Mouse (Mus musculus): ENCODE measurements at regions not wholly inside any gene's neighbourhood (a gene's known extent, or its start where the extent isn't known, plus 50 kb on each side); places are given as distances from the start of the nearest gene placed in this dataset.
A peak's percentile ranks its signal among the peaks of the same experiment; 100 is the strongest.

DNA sequence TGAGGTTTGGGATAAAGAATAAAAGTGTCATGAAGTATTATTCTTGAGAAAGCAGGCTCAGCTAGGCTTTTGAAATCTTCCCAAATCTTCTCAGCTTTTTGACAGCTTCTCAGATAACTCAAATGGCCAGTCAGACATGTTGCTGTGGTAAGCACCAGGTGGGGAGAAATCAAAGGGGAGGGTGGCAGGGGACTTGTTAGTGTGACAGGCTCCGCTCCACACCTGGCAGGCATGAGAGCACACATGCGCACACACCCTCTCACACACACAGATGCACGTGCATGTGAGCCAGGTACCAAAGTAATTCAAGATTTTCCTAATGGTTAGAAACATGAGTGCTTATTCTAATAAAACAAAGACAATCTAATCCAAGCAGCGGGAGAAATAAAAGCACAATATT is 236.1 kb downstream of the 1700129C05Rik start:
- 77% methylated on average over 4 of the region's 4 CpGs for WGBS
- no peak for DNase-seq (ENCODE audit: low spot score)
- H3K4me3 ChIP-seq (replicated peaks; ENCODE audit: low read length), result no peak overlapping the region
- H3K9me3 ChIP-seq (ENCODE audit: control insufficient read depth, low read length), result no peaks in the 10 kb centered on the region
- H3K4me1 ChIP-seq (replicated peaks; ENCODE audit: control insufficient read depth, insufficient read depth, low read length), result no peaks in the 10 kb centered on the region
- no peaks in the 10 kb centered on the region for H3K27me3 ChIP-seq (ENCODE audit: control insufficient read depth, insufficient read depth, low read length)
- ATAC-seq (ENCODE audit: low FRiP score), result no peak
- no peak overlapping the region for H3K4me2 ChIP-seq (replicated peaks)
- no peak overlapping the region for H3K27ac ChIP-seq
- H3K9ac ChIP-seq, result no peak overlapping the region
- H3K36me3 ChIP-seq (replicated peaks; ENCODE audit: control insufficient read depth, insufficient read depth), result no peaks in the 10 kb centered on the region

DNA sequence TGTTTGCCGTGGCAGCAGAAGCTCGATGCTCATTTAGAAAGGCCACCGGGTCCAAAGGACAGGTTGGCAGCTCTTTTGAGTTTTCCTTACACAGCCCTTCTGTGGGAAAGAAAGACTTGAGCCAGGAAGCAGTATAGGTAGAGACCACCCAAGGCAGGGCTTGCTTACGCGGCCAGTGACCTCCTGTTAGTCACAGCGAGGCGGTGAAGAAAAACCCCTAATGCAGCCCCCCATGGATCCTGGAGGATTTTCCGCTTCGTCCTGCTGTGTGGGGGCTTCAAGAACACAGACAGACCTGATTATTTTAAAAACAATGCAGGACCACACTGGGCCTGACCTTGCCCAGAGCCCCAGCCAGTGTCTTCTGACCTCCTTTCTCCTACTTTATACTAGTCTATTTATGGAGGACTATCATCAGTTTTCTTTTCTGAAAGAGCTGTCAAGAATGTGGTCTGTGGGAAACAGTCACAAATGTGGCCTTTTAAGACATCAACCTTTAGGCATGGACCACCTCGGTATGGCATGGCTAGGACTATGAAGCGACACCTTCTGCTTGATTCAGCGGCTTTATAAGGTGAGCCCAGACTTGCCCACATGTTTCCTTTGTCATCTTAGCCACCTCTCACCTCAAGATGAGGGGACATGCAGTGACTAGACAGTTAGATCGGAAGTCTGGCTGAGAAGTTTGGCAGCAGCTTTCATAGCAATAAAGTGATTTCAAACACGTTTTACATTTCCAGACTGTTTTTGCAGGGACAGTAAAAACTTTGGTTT is 274.3 kb downstream of the 1700129C05Rik start:
- H3K4me3 ChIP-seq (replicated peaks; ENCODE audit: low read length), result no peak overlapping the region
- H3K27me3 ChIP-seq (ENCODE audit: control insufficient read depth, insufficient read depth, low read length), result no peaks in the 10 kb centered on the region
- H3K4me2 ChIP-seq (replicated peaks), result peak overlapping the region; percentile 41
- WGBS, result 17% methylated on average over 14 of the region's 14 CpGs
- H3K9me3 ChIP-seq (ENCODE audit: control insufficient read depth, low read length), result no peaks in the 10 kb centered on the region
- no peak overlapping the region for H3K27ac ChIP-seq
- peaks cover 10% of the 10 kb centered on the region for H3K4me1 ChIP-seq (replicated peaks; ENCODE audit: control insufficient read depth, insufficient read depth, low read length)
- no peak for DNase-seq (ENCODE audit: low spot score)
- no peaks in the 10 kb centered on the region for H3K36me3 ChIP-seq (replicated peaks; ENCODE audit: control insufficient read depth, insufficient read depth)
- peak overlapping the region; percentile 21; the same call in 1 of the 2 replicates for H3K9ac ChIP-seq
- ATAC-seq (ENCODE audit: low FRiP score), result no peak

DNA sequence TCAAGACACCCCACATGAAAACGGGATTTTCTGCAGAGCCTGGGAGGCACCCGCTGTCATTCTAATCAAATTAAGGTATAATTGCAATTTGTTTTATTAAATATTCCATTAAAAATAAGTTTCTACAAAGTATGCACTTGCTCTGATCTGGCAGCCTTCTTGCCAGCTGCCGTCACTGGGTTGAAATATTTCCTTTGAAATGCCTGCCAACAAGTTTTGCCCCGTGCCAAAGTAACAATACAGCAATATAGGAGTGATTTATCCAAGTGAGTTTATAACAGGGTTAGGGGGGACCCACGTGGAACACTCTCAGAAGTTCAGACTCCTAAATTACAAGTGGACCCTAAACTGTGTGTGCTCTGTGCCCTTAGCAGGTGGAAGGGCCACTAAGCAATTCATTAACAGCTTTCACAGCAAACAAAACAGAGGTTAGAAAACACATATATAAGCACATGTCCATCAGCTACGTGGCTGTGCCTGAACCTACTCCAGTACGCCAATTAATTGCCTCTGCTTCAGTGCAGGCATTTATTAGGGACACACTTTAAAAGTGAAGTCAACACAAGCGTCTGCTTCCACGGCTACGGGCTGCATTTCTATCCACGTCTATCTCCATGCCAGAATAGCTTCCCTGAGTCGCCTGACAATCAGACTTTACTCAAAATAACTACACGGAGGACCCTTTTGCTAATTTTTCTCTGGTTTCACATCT is 275.1 kb downstream of the 1700129C05Rik start:
- Histone ChIP-seq H3K4me1 (replicated peaks; ENCODE audit: control insufficient read depth, insufficient read depth, low read length) (peaks cover 10% of the 10 kb centered on the region), H3K27ac (no peak overlapping the region), H3K9me3 (ENCODE audit: control insufficient read depth, low read length) (no peaks in the 10 kb centered on the region), H3K27me3 (ENCODE audit: control insufficient read depth, insufficient read depth, low read length) (no peaks in the 10 kb centered on the region), H3K4me3 (replicated peaks; ENCODE audit: low read length) (no peak overlapping the region), H3K4me2 (replicated peaks) (peak overlapping the region; percentile 41), H3K36me3 (replicated peaks; ENCODE audit: control insufficient read depth, insufficient read depth) (no peaks in the 10 kb centered on the region), H3K9ac (0 out of 2 replicates have a peak overlapping the region, but pooled peaks have one; percentile 21)
- peak; percentile 29 for DNase-seq (ENCODE audit: low spot score)
- no peak for ATAC-seq (ENCODE audit: low FRiP score)
- WGBS, result 23% methylated on average over 13 of the region's 13 CpGs

DNA sequence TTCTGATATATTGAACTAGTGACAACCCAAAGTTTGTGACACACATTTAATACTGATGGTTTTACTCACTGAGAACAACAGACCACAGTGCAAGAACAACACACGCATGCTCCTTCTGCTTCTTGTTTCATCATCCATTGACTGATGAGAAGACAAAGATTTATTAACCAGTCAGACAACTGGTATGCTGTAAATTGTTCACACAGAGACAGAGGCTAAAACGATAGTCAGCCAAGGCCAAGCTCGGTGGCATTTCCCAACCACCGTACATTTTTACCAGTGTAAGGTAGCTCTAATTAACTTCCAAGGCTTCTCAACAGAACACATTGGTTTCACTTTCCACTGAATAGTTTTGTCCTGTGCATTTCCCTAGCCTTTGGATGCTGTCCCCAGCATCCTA is 287.8 kb downstream of the 1700129C05Rik start:
- Histone ChIP-seq H3K27me3 (ENCODE audit: control insufficient read depth, insufficient read depth, low read length) (no peaks in the 10 kb centered on the region), H3K27ac (no peak overlapping the region), H3K9me3 (ENCODE audit: control insufficient read depth, low read length) (no peaks in the 10 kb centered on the region), H3K36me3 (replicated peaks; ENCODE audit: control insufficient read depth, insufficient read depth) (no peaks in the 10 kb centered on the region), H3K4me2 (replicated peaks) (no peak overlapping the region), H3K4me1 (replicated peaks; ENCODE audit: control insufficient read depth, insufficient read depth, low read length) (no peaks in the 10 kb centered on the region), H3K9ac (no peak overlapping the region), H3K4me3 (replicated peaks; ENCODE audit: low read length) (no peak overlapping the region)
- no peak for ATAC-seq (ENCODE audit: low FRiP score)
- 86% methylated on average over 4 of the region's 4 CpGs for WGBS
- DNase-seq (ENCODE audit: low spot score), result no peak

DNA sequence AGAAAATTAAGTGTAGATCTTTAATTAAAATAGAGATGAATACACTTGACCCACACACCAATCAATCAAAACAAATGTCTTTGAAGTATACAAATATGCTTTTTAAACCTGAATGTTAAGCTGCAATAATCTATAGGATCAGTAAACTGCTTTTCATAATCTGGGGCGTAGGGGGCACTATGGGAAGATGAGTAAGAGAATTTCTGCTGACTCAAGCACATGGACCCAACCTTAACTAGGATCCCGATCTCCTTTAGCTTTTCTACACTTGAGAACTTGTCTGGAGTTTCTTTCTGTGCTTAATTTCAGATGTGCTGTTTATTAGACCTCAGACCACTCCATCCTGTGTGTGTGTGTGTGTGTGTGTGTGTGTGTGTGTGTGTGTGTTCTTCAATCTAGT is 298.1 kb downstream of the 1700129C05Rik start:
- no peaks in the 10 kb centered on the region for H3K9me3 ChIP-seq (ENCODE audit: control insufficient read depth, low read length)
- WGBS, result 91% methylated on average over 2 of the region's 2 CpGs
- H3K4me1 ChIP-seq (replicated peaks; ENCODE audit: control insufficient read depth, insufficient read depth, low read length), result no peaks in the 10 kb centered on the region
- no peaks in the 10 kb centered on the region for H3K27me3 ChIP-seq (ENCODE audit: control insufficient read depth, insufficient read depth, low read length)
- no peak overlapping the region for H3K4me3 ChIP-seq (replicated peaks; ENCODE audit: low read length)
- no peak overlapping the region for H3K27ac ChIP-seq
- H3K4me2 ChIP-seq (replicated peaks), result no peak overlapping the region
- DNase-seq (ENCODE audit: low spot score) (no peak), ATAC-seq (ENCODE audit: low FRiP score) (no peak)
- H3K36me3 ChIP-seq (replicated peaks; ENCODE audit: control insufficient read depth, insufficient read depth), result no peaks in the 10 kb centered on the region
- no peak overlapping the region for H3K9ac ChIP-seq

DNA sequence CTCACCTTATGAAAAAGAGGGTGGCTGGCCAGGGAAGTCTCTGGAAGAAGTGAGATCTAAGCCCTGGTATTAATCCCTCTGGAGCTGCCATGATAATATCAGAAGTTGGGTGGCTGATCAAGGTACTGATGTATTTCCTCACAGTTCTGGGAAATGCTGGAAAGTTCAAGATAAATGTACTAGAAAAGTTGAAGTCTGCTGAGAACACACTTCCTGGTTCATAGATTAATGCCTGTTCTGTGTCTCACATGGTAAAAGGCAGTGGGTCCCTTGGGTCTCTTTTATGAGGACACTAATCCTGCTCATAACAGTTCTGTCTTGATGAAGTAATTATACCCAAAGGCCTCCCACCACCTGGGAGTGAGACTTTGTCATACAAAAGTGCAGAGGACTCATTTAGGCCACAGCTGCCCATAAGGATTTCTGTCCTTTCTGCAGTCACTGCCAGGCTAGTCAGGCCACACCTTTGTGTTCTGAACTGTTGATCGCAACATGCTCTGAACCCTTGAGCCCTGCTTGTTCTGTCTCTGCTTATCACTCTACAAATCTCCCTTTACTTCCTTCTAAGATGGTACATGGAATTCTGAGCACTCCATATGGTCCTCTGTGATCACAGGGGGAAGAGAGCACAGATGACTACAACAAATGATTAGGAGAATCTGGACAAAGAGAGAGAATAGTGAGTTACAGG is 300.4 kb downstream of the 1700129C05Rik start:
- Histone ChIP-seq H3K36me3 (replicated peaks; ENCODE audit: control insufficient read depth, insufficient read depth) (no peaks in the 10 kb centered on the region), H3K4me3 (replicated peaks; ENCODE audit: low read length) (no peak overlapping the region), H3K9ac (no peak overlapping the region), H3K4me1 (replicated peaks; ENCODE audit: control insufficient read depth, insufficient read depth, low read length) (no peaks in the 10 kb centered on the region), H3K9me3 (ENCODE audit: control insufficient read depth, low read length) (no peaks in the 10 kb centered on the region), H3K27ac (no peak overlapping the region), H3K27me3 (ENCODE audit: control insufficient read depth, insufficient read depth, low read length) (no peaks in the 10 kb centered on the region), H3K4me2 (replicated peaks) (no peak overlapping the region)
- 88% methylated on average over 1 of the region's 1 CpGs for WGBS
- DNase-seq (ENCODE audit: low spot score), result no peak
- no peak for ATAC-seq (ENCODE audit: low FRiP score)

DNA sequence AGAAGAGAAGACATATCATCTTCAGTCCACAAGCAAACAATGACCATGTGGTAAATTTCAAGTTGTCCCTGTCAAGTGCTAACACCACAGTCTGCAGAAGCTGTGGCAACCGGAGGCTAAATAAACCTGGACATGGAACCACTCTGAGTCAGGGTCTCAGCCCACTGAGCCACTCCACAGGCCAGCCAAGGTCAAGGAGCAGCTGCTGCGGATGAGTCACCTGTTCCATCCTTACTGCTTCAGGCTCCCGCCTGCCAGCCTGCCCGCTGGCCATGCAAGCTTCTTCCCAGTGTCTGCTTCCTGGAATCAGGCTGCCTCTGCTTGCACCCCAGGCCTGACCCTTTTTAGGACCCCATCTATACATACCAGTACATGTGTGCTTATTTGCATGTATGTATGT is 319.8 kb downstream of the 1700129C05Rik start:
- Histone ChIP-seq H3K4me3 (replicated peaks; ENCODE audit: low read length) (no peak overlapping the region), H3K27me3 (ENCODE audit: control insufficient read depth, insufficient read depth, low read length) (no peaks in the 10 kb centered on the region), H3K36me3 (replicated peaks; ENCODE audit: control insufficient read depth, insufficient read depth) (no peaks in the 10 kb centered on the region), H3K4me2 (replicated peaks) (no peak overlapping the region), H3K27ac (no peak overlapping the region), H3K4me1 (replicated peaks; ENCODE audit: control insufficient read depth, insufficient read depth, low read length) (no peaks in the 10 kb centered on the region), H3K9ac (no peak overlapping the region), H3K9me3 (ENCODE audit: control insufficient read depth, low read length) (no peaks in the 10 kb centered on the region)
- WGBS, result 94% methylated on average over 4 of the region's 4 CpGs
- ATAC-seq (ENCODE audit: low FRiP score) (no peak), DNase-seq (ENCODE audit: low spot score) (no peak)

DNA sequence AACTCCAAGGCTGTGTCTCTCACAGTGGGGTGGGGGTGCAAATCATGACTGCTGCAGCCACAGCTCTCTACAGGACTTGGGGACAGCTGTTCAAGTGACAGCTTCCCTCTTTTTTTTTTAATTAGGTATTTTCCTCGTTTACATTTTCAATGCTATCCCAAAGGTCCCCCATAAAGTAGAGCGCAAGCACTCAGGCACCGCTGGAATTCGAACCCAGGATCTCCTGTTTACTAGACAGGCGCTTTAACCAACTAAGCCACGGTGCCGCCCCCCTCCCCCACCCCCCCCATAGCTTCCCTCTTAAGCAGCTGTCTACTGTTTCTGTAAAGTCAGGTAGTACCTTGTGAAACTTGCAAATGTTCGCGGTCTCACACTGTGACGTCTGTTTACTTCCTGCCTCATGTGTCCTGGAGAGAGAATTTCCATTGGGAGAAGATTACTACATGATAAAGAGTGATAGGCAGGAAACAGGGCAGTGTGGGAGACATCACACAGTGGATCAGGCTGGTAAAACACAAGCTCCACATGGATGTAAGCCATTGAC is 324.7 kb downstream of the 1700129C05Rik start:
- Histone ChIP-seq H3K4me2 (replicated peaks) (no peak overlapping the region), H3K27me3 (ENCODE audit: control insufficient read depth, insufficient read depth, low read length) (no peaks in the 10 kb centered on the region), H3K27ac (no peak overlapping the region), H3K4me3 (replicated peaks; ENCODE audit: low read length) (no peak overlapping the region), H3K4me1 (replicated peaks; ENCODE audit: control insufficient read depth, insufficient read depth, low read length) (no peaks in the 10 kb centered on the region), H3K36me3 (replicated peaks; ENCODE audit: control insufficient read depth, insufficient read depth) (no peaks in the 10 kb centered on the region), H3K9ac (no peak overlapping the region), H3K9me3 (ENCODE audit: control insufficient read depth, low read length) (no peaks in the 10 kb centered on the region)
- DNase-seq (ENCODE audit: low spot score) (no peak), ATAC-seq (ENCODE audit: low FRiP score) (no peak)
- WGBS, result 81% methylated on average over 10 of the region's 10 CpGs

DNA sequence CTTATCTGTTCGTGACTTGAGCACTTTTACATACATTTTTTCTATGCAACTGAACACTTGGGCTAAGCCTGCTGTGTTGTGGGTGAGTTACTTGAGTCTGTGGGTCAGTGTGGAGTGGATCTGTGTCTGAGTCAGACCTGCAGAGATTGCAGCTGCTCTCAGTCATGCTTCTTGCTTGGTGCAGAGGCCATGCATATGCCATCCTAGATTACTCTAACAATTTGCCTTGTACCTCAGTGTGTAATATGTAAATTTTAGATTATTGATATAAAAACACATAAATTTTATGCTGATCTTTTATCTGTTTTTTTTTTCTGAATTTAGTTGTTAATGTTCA is 326.2 kb downstream of the 1700129C05Rik start:
- Histone ChIP-seq H3K9me3 (ENCODE audit: control insufficient read depth, low read length) (no peaks in the 10 kb centered on the region), H3K27ac (no peak overlapping the region), H3K4me3 (replicated peaks; ENCODE audit: low read length) (no peak overlapping the region), H3K4me1 (replicated peaks; ENCODE audit: control insufficient read depth, insufficient read depth, low read length) (no peaks in the 10 kb centered on the region), H3K9ac (no peak overlapping the region), H3K4me2 (replicated peaks) (no peak overlapping the region), H3K27me3 (ENCODE audit: control insufficient read depth, insufficient read depth, low read length) (no peaks in the 10 kb centered on the region), H3K36me3 (replicated peaks; ENCODE audit: control insufficient read depth, insufficient read depth) (no peaks in the 10 kb centered on the region)
- ATAC-seq (ENCODE audit: low FRiP score) (no peak), DNase-seq (ENCODE audit: low spot score) (no peak)
- WGBS, result 82% methylated on average over 1 of the region's 1 CpGs

Measured in hindbrain, embryonic 14.5 days (tissue).